Mouse (Mus musculus) frontal cortex, postnatal 36 days (tissue): ENCODE measurements at regions not wholly inside any gene's neighbourhood (a gene's known extent, or its start where the extent isn't known, plus 50 kb on each side); places are given as distances from the start of the nearest gene placed in this dataset.
A peak's percentile ranks its signal among the peaks of the same experiment; 100 is the strongest.

Experiments used
- DNase-seq, 2 experiments: peaks; one replicate each; pipeline ENCODE4 v3.0.0; 2022; ENCODE audit warnings: low spot score in 2 of 2

- DNase-seq, result no peak
Measured at GRCm38 (mm10) chr3:102574320-102574719, 104.6 kb downstream of the Ngf start.

GRCm38 (mm10) chr3:102576896-102577295, 107.2 kb downstream of the Ngf start:
- DNase-seq, result no peak

- DNase-seq, result no peak
Measured at GRCm38 (mm10) chr3:102581830-102582229, 112.1 kb downstream of the Ngf start.

GRCm38 (mm10) chr3:102585136-102585535, 115.4 kb downstream of the Ngf start:
- DNase-seq, result no peak

GRCm38 (mm10) chr3:102586221-102586620, 116.5 kb downstream of the Ngf start:
- no peak for DNase-seq

GRCm38 (mm10) chr3:102592041-102592440, 122.3 kb downstream of the Ngf start:
- no peak for DNase-seq

- DNase-seq, result no peak
Measured at GRCm38 (mm10) chr3:102596944-102597551, 127.3 kb downstream of the Ngf start.

GRCm38 (mm10) chr3:102599061-102599460, 129.3 kb downstream of the Ngf start:
- no peak for DNase-seq

- no peak for DNase-seq
Measured at GRCm38 (mm10) chr3:102602766-102603165, 131.6 kb upstream of the Tspan2 start.

GRCm38 (mm10) chr3:102605284-102605683, 129.0 kb upstream of the Tspan2 start:
- no peak for DNase-seq

- DNase-seq, result no peak
Measured at GRCm38 (mm10) chr3:102610970-102611369, 123.4 kb upstream of the Tspan2 start.

- DNase-seq, result no peak
Measured at GRCm38 (mm10) chr3:102611398-102612366, 122.6 kb upstream of the Tspan2 start.

- no peak for DNase-seq
Measured at GRCm38 (mm10) chr3:102619666-102620377, 114.5 kb upstream of the Tspan2 start.

GRCm38 (mm10) chr3:102636076-102636475, 98.3 kb upstream of the Tspan2 start:
- no peak for DNase-seq

GRCm38 (mm10) chr3:102636674-102637073, 97.7 kb upstream of the Tspan2 start:
- DNase-seq, result no peak

GRCm38 (mm10) chr3:102644276-102644940, 89.9 kb upstream of the Tspan2 start:
- peak; percentile 15 to 28 for DNase-seq

GRCm38 (mm10) chr3:102648450-102648849, 85.9 kb upstream of the Tspan2 start:
- DNase-seq, result no peak

GRCm38 (mm10) chr3:102654962-102655361, 79.4 kb upstream of the Tspan2 start:
- DNase-seq, result no peak

- no peak for DNase-seq
Measured at GRCm38 (mm10) chr3:102657116-102657515, 77.2 kb upstream of the Tspan2 start.

GRCm38 (mm10) chr3:102657531-102658060, 76.7 kb upstream of the Tspan2 start:
- DNase-seq, result no peak

- DNase-seq, result no peak
Measured at GRCm38 (mm10) chr3:102659352-102659751, 75.0 kb upstream of the Tspan2 start.
